Mouse (Mus musculus): ENCODE data around the gene Hist1h4i.

DNA sequence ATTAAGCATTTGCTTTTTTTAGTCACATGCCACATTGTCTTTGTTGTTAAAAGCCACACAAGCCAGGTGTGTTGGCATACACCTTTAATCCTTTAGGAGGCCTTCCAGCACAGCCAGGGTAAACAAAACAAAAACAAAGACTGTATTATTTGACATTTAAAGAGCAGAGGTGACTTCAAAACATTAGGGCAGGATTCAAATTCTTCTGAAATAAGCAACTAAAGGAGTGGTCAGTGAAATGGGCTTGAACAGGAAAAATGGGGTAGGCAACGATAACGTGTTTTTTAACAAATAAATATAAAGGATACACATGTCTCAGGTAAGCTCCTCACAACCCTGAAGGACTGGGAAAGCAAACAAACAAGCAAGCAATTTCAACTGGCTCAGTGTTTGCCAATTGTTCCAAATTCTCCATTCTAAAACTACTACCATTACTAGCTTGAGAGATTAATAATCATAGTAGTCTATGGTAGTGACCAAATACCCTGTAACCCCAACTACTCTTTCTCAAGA lies 1.2 kb downstream of the Hist1h4i start:
- no peak for TF ChIP-seq CTCF (IDR thresholded peaks at IDR 0.05; ENCODE audit: low read depth)
- TF ChIP-seq EP300 (IDR thresholded peaks at IDR 0.05; ENCODE audit: low read depth): no peak

Measured in liver, embryonic 14.5 days (tissue).